Mouse (Mus musculus) embryonic facial prominence, embryonic 12.5 days (tissue): ENCODE data around the gene Bdp1. TPM values are rescaled to one million over a fixed set of nuclear protein-coding genes. Genes with fewer than 3 reads are reported as not detected.

Experiments
- ATAC-seq: fragments of 200-750 bp; cut with Nextera tagmentation; 2 replicates; pipeline ENCODE4 v1.8.0; 2017; ENCODE audit not compliant: insufficient number of reproducible peaks, insufficient read depth, low FRiP score, low TSS enrichment
- H3K27ac ChIP-seq: fragments of 300-500 bp; sonication (generic); 2 replicates; pipeline ENCODE4 v1.5.1; 2016; ENCODE audit warnings: mild to moderate bottlenecking
- H3K27me3 ChIP-seq: fragments of 300-500 bp; sonication (generic); 2 replicates; pipeline ENCODE4 v1.6.1; 2016; ENCODE audit warnings: mild to moderate bottlenecking, moderate library complexity
- H3K36me3 ChIP-seq: fragments of 300-500 bp; sonication (generic); 2 replicates; pipeline ENCODE4 v1.6.1; 2016; ENCODE audit warnings: mild to moderate bottlenecking
- H3K4me1 ChIP-seq: fragments of 300-500 bp; sonication (generic); 2 replicates; pipeline ENCODE4 v1.6.1; 2016
- H3K4me2 ChIP-seq: fragments of 300-500 bp; sonication (generic); replicated peaks from 2 replicates; pipeline ENCODE4 v1.6.1; 2016; ENCODE audit warnings: mild to moderate bottlenecking, moderate library complexity
- H3K4me3 ChIP-seq: fragments of 300-500 bp; sonication (generic); 2 replicates; pipeline ENCODE4 v1.5.1; 2016; ENCODE audit warnings: mild to moderate bottlenecking
- H3K9ac ChIP-seq: fragments of 300-500 bp; sonication (generic); 2 replicates; pipeline ENCODE4 v1.6.1; 2016; ENCODE audit warnings: mild to moderate bottlenecking, moderate library complexity
- H3K9me3 ChIP-seq: fragments of 300-500 bp; sonication (generic); 2 replicates; pipeline ENCODE4 v1.6.1; 2016; ENCODE audit warnings: mild to moderate bottlenecking, moderate library complexity
- WGBS: fragments of 180-500 bp; shearing (Covaris S2); methylation state at CpG from one replicate; pipeline ENCODE4 v1.1.7; 2016; 5-methylcytosine and 5-hydroxymethylcytosine counted together
- polyA plus RNA-seq: library from polyadenylated mRNA; unstranded; fragments of >200 nt; fragmentation: Nextera tagmentation; extraction: Ambion mirVana; gene quantifications from 2 replicates; pipeline ENCODE4 v1.2.1, GENCODE M21; 2016

The Bdp1 gene
- polyA plus RNA-seq, 1 experiment from 2014 or later, result 35.6 TPM

DNA sequence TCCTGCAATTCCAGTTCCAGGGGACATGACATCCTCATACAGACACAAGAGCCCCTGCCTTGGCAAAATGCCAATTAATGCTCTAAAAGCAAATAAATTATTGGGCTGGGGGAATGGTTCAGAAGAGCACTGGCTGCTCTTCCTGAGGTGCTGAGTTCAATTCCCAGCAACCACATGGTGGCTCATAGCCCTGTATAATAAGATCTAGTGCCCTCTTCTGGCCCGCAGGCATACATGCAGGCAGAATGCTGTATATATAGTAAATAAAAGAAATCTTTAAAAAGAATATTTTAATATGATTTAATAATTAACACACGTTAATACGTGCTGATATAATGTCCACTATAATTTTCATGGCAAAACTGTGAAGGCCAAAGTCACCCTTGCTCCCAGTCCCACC lies 105.8 kb downstream of the Bdp1 start:
- H3K4me1 ChIP-seq, result no peaks in the 10 kb centered on the region

DNA sequence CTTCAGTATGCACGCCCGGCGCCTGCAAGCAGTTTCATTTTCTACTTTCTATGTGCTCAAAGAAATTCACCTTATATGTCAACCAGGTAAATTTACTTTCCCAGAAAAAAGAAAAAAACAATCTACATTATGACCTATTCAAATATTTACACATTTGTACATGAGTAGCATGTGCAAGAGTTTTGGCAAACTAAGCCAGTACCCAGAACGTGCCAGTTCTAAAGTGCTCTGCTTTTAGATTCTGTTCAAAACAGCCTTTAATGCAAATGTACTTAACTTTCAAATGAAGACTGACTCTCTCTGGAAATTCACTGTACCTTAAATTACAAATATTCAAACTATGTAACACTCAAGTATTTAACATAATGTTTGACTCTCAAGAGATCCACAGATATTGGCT lies 114.3 kb downstream of the Bdp1 start:
- ATAC-seq, result no peak
- Histone ChIP-seq H3K4me1 (no peaks in the 10 kb centered on the region), H3K4me3 (no peak overlapping the region), H3K27me3 (no peaks in the 10 kb centered on the region), H3K9ac (no peak overlapping the region), H3K9me3 (no peaks in the 10 kb centered on the region), H3K27ac (no peak overlapping the region), H3K36me3 (peaks cover 32% of the 10 kb centered on the region; the same call in 1 of the 2 replicates), H3K4me2 (no peak overlapping the region)
- 86% methylated on average over 4 of the region's 4 CpGs for WGBS

More for the DNA sequence above, 105.8 kb downstream of the Bdp1 start:
- no peaks in the 10 kb centered on the region for H3K27me3 ChIP-seq
- H3K4me2 ChIP-seq, result no peak overlapping the region
- H3K4me3 ChIP-seq, result no peak overlapping the region
- no peak overlapping the region for H3K9ac ChIP-seq
- no peaks in the 10 kb centered on the region for H3K9me3 ChIP-seq
- peaks cover 7% of the 10 kb centered on the region; the same call in 1 of the 2 replicates for H3K36me3 ChIP-seq
- no peak overlapping the region for H3K27ac ChIP-seq
- WGBS, result 82% methylated on average over 3 of the region's 3 CpGs
- ATAC-seq, result no peak

DNA sequence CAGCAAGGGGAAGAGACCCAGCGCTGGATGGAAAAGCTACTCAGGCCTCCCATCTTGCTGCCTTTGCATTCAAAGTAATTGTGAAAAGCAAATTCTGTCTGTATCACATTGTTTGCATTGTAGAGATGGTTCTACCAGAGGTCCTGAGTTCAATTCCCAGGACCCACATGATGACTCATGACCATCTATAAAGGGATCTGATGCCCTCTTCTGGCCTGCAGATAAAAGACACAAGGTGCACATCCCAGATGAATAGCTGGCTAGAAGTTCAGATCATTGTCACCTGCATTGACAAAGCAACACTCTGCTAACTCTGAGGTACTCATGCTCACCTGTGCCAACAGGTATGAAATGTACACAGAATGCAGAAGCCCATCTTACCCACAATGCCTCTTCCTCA lies 120.5 kb downstream of the Bdp1 start:
- Histone ChIP-seq H3K9ac (no peak overlapping the region), H3K27me3 (no peaks in the 10 kb centered on the region), H3K4me2 (no peak overlapping the region), H3K4me3 (no peak overlapping the region), H3K9me3 (no peaks in the 10 kb centered on the region), H3K27ac (no peak overlapping the region), H3K36me3 (peaks cover 30% of the 10 kb centered on the region), H3K4me1 (no peaks in the 10 kb centered on the region)
- ATAC-seq, result no peak
- 92% methylated on average over 1 of the region's 1 CpGs for WGBS

DNA sequence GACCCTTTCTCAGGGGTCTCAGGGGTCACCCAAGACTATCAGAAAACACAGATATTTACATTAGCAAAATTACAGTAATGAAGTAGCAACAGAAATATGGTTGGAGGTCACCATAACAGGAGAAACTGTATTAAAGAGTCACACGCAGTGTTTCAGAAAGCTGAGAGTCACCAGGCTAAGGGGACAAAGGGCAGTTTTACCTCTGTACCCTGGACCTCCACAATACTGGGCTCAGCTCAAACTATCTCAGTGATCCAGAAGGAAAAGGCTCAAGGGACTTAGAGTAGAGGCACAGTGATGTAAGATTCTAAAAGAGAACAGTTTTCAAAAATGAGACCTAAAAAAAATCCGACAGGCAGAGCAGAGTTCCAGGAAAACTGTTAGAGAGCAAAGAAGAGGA lies 124.5 kb downstream of the Bdp1 start:
- H3K27me3 ChIP-seq, result no peaks in the 10 kb centered on the region
- no peak overlapping the region for H3K4me2 ChIP-seq
- no peak overlapping the region for H3K27ac ChIP-seq
- H3K4me1 ChIP-seq, result no peaks in the 10 kb centered on the region
- H3K4me3 ChIP-seq, result no peak overlapping the region
- 70% methylated on average over 2 of the region's 2 CpGs for WGBS
- no peak for ATAC-seq
- H3K36me3 ChIP-seq, result peaks cover 32% of the 10 kb centered on the region; the same call in 1 of the 2 replicates
- H3K9ac ChIP-seq, result no peak overlapping the region
- H3K9me3 ChIP-seq, result no peaks in the 10 kb centered on the region

DNA sequence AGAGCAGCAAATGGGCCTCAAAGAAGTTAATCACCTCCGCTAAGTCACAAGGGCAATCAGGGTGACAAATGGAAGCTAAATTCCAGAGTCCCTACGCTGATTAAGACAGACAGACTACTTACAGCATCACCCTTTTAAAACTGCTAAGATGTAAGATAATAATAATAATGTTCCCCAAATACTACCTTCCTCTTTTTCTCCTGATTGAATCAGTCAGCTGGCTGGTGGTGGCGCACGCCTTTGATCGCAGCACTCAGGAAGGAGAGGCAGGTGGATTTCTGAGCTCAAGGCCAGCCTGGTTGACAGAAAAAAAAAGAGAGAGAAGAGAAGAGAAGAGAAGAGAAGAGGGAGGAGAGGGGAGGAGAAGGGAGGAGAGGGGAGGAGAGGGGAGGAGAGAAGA lies 133.8 kb downstream of the Bdp1 start:
- WGBS, result 88% methylated on average over 5 of the region's 5 CpGs
- H3K4me2 ChIP-seq, result no peak overlapping the region
- H3K36me3 ChIP-seq, result peaks cover 35% of the 10 kb centered on the region
- H3K4me1 ChIP-seq, result no peaks in the 10 kb centered on the region
- no peak overlapping the region for H3K4me3 ChIP-seq
- ATAC-seq, result no peak
- H3K9ac ChIP-seq, result no peak overlapping the region
- no peaks in the 10 kb centered on the region for H3K27me3 ChIP-seq
- H3K9me3 ChIP-seq, result no peaks in the 10 kb centered on the region
- no peak overlapping the region for H3K27ac ChIP-seq

Other genes starting within 250 kb of the Bdp1 start
- 3.9 and 4.0 TPM in 2 replicates for gene Cartpt, start 203.0 kb downstream of the Bdp1 start, polyA plus RNA-seq
- 49.2 and 55.1 TPM in 2 replicates for gene Mccc2, start 88.4 kb downstream of the Bdp1 start, polyA plus RNA-seq
- 247 and 257 TPM in 2 replicates for gene Serf1, start 3.9 kb upstream of the Bdp1 start, polyA plus RNA-seq
- 57.7 and 59.5 TPM in 2 replicates for gene Smn1, start 20.8 kb upstream of the Bdp1 start, polyA plus RNA-seq
- 0.13 and 0.18 TPM in 2 replicates for gene Naip2, start 98.0 kb upstream of the Bdp1 start, polyA plus RNA-seq
- gene Naip5, start 142.3 kb upstream of the Bdp1 start, polyA plus RNA-seq, result 0.05 and 0.06 TPM in 2 replicates
- gene Naip6, start 213.6 kb upstream of the Bdp1 start, polyA plus RNA-seq, result 0.05 and 0.10 TPM in 2 replicates